Mouse (Mus musculus): ENCODE measurements at regions not wholly inside any gene's neighbourhood (a gene's known extent, or its start where the extent isn't known, plus 50 kb on each side); places are given as distances from the start of the nearest gene placed in this dataset.

DNA sequence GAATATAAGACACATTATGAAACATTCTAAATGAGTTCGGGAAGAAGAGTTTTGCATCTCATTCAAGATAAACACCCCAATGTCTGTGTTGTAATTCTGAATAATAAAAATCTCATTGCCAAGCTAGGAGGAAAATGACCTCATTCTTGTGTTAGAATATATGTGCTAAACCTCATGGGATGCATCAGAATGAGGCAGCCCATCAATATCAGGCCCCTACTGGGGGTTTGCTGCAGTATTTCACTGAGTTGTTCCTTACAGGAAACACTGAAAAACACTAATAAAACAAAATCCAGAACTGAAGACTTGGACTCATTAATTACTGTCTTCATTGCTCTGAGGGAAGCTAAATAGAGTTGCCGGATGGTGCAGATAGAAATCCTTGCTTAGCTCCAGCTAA lies 111.6 kb upstream of the Gm11983 start:
- TF ChIP-seq FLI1 (IDR thresholded peaks at IDR 0.05; ENCODE audit: low read length) (no peak), GATA1 (IDR thresholded peaks at IDR 0.05; ENCODE audit: borderline replicate concordance, low read length) (no peak)
- Histone ChIP-seq H3K27me3 (replicated peaks) (no peaks in the 10 kb centered on the region), H3K9me3 (no peaks in the 10 kb centered on the region; the same call in 1 of the 2 replicates), H3K4me3 (replicated peaks) (no peak overlapping the region), H3K36me3 (replicated peaks; ENCODE audit: low read length) (no peaks in the 10 kb centered on the region), H3K4me1 (no peaks in the 10 kb centered on the region)

DNA sequence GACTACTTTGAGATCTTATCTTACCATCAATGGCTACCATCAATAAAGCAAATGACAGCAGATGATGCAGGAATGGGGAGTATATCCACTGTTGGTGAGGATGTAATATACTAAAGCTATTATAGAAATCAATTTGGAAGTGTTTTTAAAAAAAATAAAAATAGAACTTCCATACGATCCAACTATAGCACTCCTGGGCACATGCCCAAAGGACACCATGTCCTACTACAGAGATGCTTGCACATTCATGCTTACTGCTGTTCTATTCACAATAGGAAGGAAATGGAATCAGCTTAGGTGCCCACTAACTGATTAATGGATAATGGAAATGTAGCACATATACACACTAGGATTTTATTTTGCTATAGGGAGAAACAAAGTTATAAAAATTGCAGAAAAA lies 96.7 kb upstream of the Gm11983 start:
- TF ChIP-seq GATA1 (IDR thresholded peaks at IDR 0.05; ENCODE audit: borderline replicate concordance, low read length): no peak
- H3K36me3 ChIP-seq (replicated peaks; ENCODE audit: low read length): no peaks in the 10 kb centered on the region
- no peak overlapping the region for H3K4me3 ChIP-seq (replicated peaks)
- H3K9me3 ChIP-seq: peaks cover under 1% of the 10 kb centered on the region; the same call in 1 of the 2 replicates
- H3K4me1 ChIP-seq: no peaks in the 10 kb centered on the region
- no peaks in the 10 kb centered on the region for H3K27me3 ChIP-seq (replicated peaks)

DNA sequence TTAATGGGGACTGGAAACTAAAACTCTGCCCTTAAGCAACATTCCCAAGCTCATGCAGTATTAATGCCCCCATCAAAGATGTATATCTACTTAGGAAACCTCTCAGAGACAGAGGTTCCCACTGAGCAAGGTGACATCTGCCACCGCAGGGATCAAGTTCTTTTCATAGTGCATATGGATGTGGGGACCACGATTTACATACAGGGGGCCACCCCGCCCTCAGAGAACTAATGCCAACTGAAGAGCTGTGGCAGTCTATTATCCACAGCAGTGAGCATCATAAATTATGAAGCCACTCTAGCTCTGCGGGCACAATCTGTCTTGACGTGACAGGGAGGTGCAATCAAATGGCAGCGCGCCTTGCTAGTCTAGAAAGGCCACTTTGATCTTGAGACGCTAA lies 88.6 kb upstream of the Gm11983 start:
- no peaks in the 10 kb centered on the region for H3K4me1 ChIP-seq
- H3K27me3 ChIP-seq (replicated peaks): no peaks in the 10 kb centered on the region
- no peaks in the 10 kb centered on the region for H3K36me3 ChIP-seq (replicated peaks; ENCODE audit: low read length)
- no peak for TF ChIP-seq FLI1 (IDR thresholded peaks at IDR 0.05; ENCODE audit: low read length)
- TF ChIP-seq GATA1 (IDR thresholded peaks at IDR 0.05; ENCODE audit: borderline replicate concordance, low read length): no peak
- no peak overlapping the region for H3K4me3 ChIP-seq (replicated peaks)
- 0 out of 2 replicates have a peak, but pooled peaks cover 3% of the 10 kb centered on the region for H3K9me3 ChIP-seq

DNA sequence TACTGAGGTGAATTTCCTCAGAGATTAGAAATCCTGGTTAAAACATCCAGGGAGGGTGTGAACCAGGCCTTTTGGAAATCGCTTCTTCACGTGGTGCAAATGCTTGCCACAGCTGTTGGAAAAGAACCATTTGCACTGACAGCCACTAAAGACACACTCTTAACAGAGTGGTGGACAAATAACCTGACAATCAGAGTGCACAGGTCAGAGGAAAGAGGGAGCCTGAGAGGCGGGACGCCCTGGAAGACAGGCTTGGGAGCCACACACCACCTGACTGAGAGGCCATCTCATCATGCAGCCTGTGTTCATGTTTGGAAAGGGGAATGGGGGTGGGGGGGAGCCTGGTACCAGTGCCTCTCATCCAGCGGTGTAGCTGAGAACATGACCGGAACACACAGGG lies 87.0 kb upstream of the Gm11983 start:
- Histone ChIP-seq H3K27me3 (replicated peaks) (no peaks in the 10 kb centered on the region), H3K36me3 (replicated peaks; ENCODE audit: low read length) (no peaks in the 10 kb centered on the region), H3K9me3 (0 out of 2 replicates have a peak, but pooled peaks cover 3% of the 10 kb centered on the region), H3K4me3 (replicated peaks) (no peak overlapping the region), H3K4me1 (no peaks in the 10 kb centered on the region)
- TF ChIP-seq GATA1 (IDR thresholded peaks at IDR 0.05; ENCODE audit: borderline replicate concordance, low read length): no peak
- no peak for TF ChIP-seq FLI1 (IDR thresholded peaks at IDR 0.05; ENCODE audit: low read length)

DNA sequence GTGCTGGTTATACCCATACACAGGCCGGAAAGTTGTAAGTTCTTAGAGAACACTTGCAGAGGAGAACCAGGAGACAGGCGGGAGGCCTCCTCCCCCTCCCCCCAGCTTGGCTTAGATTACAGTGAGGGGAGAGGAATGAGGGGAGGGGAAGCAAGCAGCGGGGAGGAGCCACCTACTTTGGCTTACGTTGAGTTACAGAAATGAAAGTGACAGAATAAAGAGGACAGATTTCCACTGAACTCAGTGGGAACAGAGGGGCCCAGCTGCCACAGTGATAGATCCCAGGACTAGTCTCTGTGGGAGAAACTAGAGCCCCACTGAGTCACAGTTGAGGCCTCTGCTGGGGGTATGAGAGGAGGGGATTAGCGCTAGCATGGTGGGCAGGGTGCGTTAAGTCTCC lies 86.5 kb upstream of the Gm11983 start:
- H3K27me3 ChIP-seq (replicated peaks): no peaks in the 10 kb centered on the region
- TF ChIP-seq FLI1 (IDR thresholded peaks at IDR 0.05; ENCODE audit: low read length) (no peak), GATA1 (IDR thresholded peaks at IDR 0.05; ENCODE audit: borderline replicate concordance, low read length) (no peak)
- H3K36me3 ChIP-seq (replicated peaks; ENCODE audit: low read length): no peaks in the 10 kb centered on the region
- H3K4me1 ChIP-seq: no peaks in the 10 kb centered on the region
- H3K4me3 ChIP-seq (replicated peaks): no peak overlapping the region
- 0 out of 2 replicates have a peak, but pooled peaks cover 3% of the 10 kb centered on the region for H3K9me3 ChIP-seq

DNA sequence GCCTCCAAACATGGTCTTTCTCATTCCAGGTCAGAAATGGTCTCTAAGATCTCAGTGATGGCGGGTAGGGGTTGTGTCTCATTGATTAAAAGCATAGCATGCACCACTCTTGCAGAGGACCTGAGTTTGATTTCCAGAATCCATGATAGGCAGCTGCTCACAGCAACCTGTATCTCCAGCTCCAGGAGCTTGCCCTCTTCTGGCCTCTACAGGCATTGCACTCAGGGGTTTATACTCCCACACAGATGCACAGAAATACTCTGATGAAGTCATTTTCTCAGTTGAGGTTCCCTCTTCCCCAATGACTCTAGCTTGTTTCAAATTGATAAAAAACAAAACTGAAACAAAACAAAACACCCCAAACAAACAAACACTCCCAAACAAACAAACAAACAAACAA lies 81.1 kb upstream of the Gm11983 start:
- peaks cover 6% of the 10 kb centered on the region for H3K9me3 ChIP-seq
- H3K27me3 ChIP-seq (replicated peaks): no peaks in the 10 kb centered on the region
- no peaks in the 10 kb centered on the region for H3K36me3 ChIP-seq (replicated peaks; ENCODE audit: low read length)
- no peaks in the 10 kb centered on the region for H3K4me1 ChIP-seq
- no peak overlapping the region for H3K4me3 ChIP-seq (replicated peaks)
- TF ChIP-seq FLI1 (IDR thresholded peaks at IDR 0.05; ENCODE audit: low read length): no peak
- TF ChIP-seq GATA1 (IDR thresholded peaks at IDR 0.05; ENCODE audit: borderline replicate concordance, low read length): no peak

DNA sequence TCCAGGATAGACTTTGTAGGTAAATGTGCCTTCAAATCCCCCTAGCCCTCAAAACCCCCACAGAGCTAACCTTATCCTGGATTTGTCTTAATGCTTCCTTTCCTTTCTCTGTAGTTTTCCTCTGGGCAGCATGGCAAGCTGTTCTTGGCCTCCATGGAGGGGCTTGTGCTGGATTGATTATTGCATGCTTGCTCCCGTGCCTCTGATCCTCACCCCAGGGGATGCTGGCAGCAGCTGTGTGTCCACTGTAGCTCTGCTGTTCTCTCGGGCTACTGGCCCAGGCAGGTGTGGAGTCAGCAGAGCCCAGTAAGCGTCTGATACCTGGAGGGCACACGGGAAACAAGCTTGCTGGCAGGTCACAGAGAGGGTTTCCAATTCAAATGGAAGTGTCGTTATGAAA lies 68.2 kb upstream of the Gm11983 start:
- no peaks in the 10 kb centered on the region for H3K36me3 ChIP-seq (replicated peaks; ENCODE audit: low read length)
- TF ChIP-seq GATA1 (IDR thresholded peaks at IDR 0.05; ENCODE audit: borderline replicate concordance, low read length): no peak
- no peak for TF ChIP-seq FLI1 (IDR thresholded peaks at IDR 0.05; ENCODE audit: low read length)
- H3K4me3 ChIP-seq (replicated peaks): no peak overlapping the region
- no peaks in the 10 kb centered on the region for H3K4me1 ChIP-seq
- H3K9me3 ChIP-seq: no peaks in the 10 kb centered on the region
- H3K27me3 ChIP-seq (replicated peaks): no peaks in the 10 kb centered on the region

DNA sequence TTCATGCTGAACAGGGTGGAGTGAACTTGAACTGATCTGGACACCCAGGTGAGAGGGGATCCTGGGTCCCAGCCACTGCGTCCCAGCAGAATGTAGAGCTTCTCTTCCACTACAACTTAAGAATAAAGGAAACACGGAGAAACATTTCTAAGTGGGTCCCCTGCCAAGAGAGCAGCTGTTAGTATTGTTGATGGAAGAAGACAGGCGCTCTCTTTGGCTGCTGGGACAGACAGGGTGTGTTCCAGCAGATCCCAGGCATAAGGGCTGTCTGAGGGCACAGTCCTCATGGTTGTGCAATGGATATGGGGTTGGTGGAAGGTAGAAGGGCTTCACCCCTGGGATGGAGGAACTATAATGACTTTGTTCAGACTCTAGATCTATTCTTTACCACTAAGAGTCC lies 65.5 kb upstream of the Gm11983 start:
- no peaks in the 10 kb centered on the region for H3K36me3 ChIP-seq (replicated peaks; ENCODE audit: low read length)
- TF ChIP-seq FLI1 (IDR thresholded peaks at IDR 0.05; ENCODE audit: low read length) (no peak), GATA1 (IDR thresholded peaks at IDR 0.05; ENCODE audit: borderline replicate concordance, low read length) (no peak)
- no peaks in the 10 kb centered on the region for H3K4me1 ChIP-seq
- H3K4me3 ChIP-seq (replicated peaks): no peak overlapping the region
- no peaks in the 10 kb centered on the region for H3K27me3 ChIP-seq (replicated peaks)
- H3K9me3 ChIP-seq: no peaks in the 10 kb centered on the region

DNA sequence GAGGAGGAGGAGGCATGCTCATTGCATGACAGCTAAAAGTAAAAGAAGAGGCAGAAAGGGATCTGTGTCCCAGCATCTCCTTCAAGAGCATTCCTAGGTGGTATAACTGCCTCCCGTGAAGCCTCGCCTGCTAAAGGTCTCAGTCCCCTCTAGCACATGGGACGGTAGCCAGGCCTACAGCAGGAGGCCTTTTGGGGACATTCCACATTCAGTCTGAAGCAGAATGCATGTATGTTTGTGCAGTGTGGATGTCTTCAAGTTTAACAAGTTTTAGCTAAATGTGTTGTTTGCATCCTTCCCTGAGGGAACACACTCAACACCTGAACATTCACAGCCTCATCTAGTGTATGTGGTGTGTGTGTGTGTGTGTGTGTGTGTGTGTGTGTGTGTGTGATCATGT lies 64.8 kb upstream of the Gm11983 start:
- Histone ChIP-seq H3K9me3 (no peaks in the 10 kb centered on the region), H3K36me3 (replicated peaks; ENCODE audit: low read length) (no peaks in the 10 kb centered on the region), H3K4me3 (replicated peaks) (no peak overlapping the region), H3K27me3 (replicated peaks) (no peaks in the 10 kb centered on the region), H3K4me1 (no peaks in the 10 kb centered on the region)
- no peak for TF ChIP-seq FLI1 (IDR thresholded peaks at IDR 0.05; ENCODE audit: low read length)
- TF ChIP-seq GATA1 (IDR thresholded peaks at IDR 0.05; ENCODE audit: borderline replicate concordance, low read length): no peak

DNA sequence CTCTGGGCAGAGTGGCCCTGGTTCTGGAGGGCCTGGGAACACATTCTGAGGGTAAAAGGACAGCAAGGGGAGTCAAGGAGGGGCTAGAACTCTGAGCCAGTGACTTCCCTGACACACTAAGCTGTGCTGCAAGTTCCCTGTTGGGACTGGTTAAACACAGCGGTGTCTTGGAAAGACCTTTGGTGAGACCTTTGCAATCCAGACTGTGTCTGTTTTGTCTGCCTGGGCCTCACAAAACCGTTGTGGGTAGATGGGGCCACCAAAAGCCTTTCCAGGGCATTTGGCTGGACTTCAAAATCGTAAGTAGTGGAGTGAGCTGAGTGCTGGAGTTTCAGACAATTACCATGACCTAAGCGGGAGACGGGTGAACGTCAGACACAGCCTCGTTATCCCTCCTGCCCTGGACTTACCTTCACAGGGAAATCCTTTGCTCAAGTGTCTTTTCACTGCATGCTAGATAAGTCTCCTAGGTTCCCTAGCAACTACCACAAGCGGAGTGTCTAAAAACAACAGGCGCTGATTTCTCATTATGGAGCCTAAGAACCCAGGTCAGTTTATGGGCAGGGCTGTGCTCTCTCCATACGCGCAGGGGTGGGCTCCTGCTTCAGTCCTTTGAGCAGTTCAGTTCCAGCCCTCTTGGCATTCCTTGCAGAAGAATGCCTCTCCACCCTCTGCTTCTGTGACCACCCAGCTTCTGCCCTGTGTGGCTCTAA lies 63.5 kb upstream of the Gm11983 start:
- H3K36me3 ChIP-seq (replicated peaks; ENCODE audit: low read length): no peaks in the 10 kb centered on the region
- TF ChIP-seq FLI1 (IDR thresholded peaks at IDR 0.05; ENCODE audit: low read length) (no peak), GATA1 (IDR thresholded peaks at IDR 0.05; ENCODE audit: borderline replicate concordance, low read length) (no peak)
- no peaks in the 10 kb centered on the region for H3K9me3 ChIP-seq
- no peaks in the 10 kb centered on the region for H3K4me1 ChIP-seq
- no peaks in the 10 kb centered on the region for H3K27me3 ChIP-seq (replicated peaks)
- no peak overlapping the region for H3K4me3 ChIP-seq (replicated peaks)

Measured in megakaryocyte, embryonic 14.5 days (primary cell).